Mouse (Mus musculus) layer of hippocampus, adult 9-11 months (tissue): ENCODE measurements at regions not wholly inside any gene's neighbourhood (a gene's known extent, or its start where the extent isn't known, plus 50 kb on each side); places are given as distances from the start of the nearest gene placed in this dataset.

Experiments
- DNase-seq: peaks from one replicate; pipeline ENCODE4 v3.0.0; 2022

- DNase-seq: no peak
These were observed 1032.7 kb upstream of the Zeb2 start for GRCm38 (mm10) chr2:46149848-46150247.

- no peak for DNase-seq
These were observed 1002.7 kb upstream of the Zeb2 start for GRCm38 (mm10) chr2:46119871-46120270.

- no peak for DNase-seq
These were observed 989.8 kb upstream of the Zeb2 start for GRCm38 (mm10) chr2:46106991-46107390.

GRCm38 (mm10) chr2:46065034-46065802 is 948.0 kb upstream of the Zeb2 start:
- DNase-seq: no peak

GRCm38 (mm10) chr2:46055729-46056128 is 938.5 kb upstream of the Zeb2 start:
- no peak for DNase-seq

- no peak for DNase-seq
These were observed 937.7 kb upstream of the Zeb2 start for GRCm38 (mm10) chr2:46054902-46055301.

- DNase-seq: no peak
These were observed 904.7 kb upstream of the Zeb2 start for GRCm38 (mm10) chr2:46021854-46022253.

GRCm38 (mm10) chr2:46013771-46014269 is 896.6 kb upstream of the Zeb2 start:
- no peak for DNase-seq

- no peak for DNase-seq
These were observed 895.5 kb upstream of the Zeb2 start for GRCm38 (mm10) chr2:46012716-46013115.

GRCm38 (mm10) chr2:45975157-45975556 is 858.0 kb upstream of the Zeb2 start:
- no peak for DNase-seq

- DNase-seq: no peak
These were observed 851.4 kb upstream of the Zeb2 start for GRCm38 (mm10) chr2:45968635-45969034.

- no peak for DNase-seq
These were observed 839.7 kb upstream of the Zeb2 start for GRCm38 (mm10) chr2:45956792-45957330.

GRCm38 (mm10) chr2:45948758-45949157 is 831.6 kb upstream of the Zeb2 start:
- DNase-seq: no peak

- peak; percentile 57 for DNase-seq
These were observed 808.7 kb upstream of the Zeb2 start for GRCm38 (mm10) chr2:45925791-45926480.

- no peak for DNase-seq
These were observed 791.7 kb upstream of the Zeb2 start for GRCm38 (mm10) chr2:45908871-45909270.

GRCm38 (mm10) chr2:45904623-45905235 is 787.5 kb upstream of the Zeb2 start:
- no peak for DNase-seq

- no peak for DNase-seq
These were observed 786.9 kb upstream of the Zeb2 start for GRCm38 (mm10) chr2:45904090-45904489.

GRCm38 (mm10) chr2:45903350-45903749 is 786.2 kb upstream of the Zeb2 start:
- DNase-seq: no peak

GRCm38 (mm10) chr2:45901892-45902291 is 784.7 kb upstream of the Zeb2 start:
- no peak for DNase-seq

- no peak for DNase-seq
These were observed 767.5 kb upstream of the Zeb2 start for GRCm38 (mm10) chr2:45884680-45885079.

- no peak for DNase-seq
These were observed 761.5 kb upstream of the Zeb2 start for GRCm38 (mm10) chr2:45878656-45879055.

- peak; percentile 59 for DNase-seq
These were observed 742.7 kb upstream of the Zeb2 start for GRCm38 (mm10) chr2:45859901-45860331.

- no peak for DNase-seq
These were observed 742.2 kb upstream of the Zeb2 start for GRCm38 (mm10) chr2:45859445-45859844.
